Mouse (Mus musculus): ENCODE data around the gene Rac2. TPM values are rescaled to one million over a fixed set of nuclear protein-coding genes. Genes with fewer than 3 reads are reported as not detected.

Gene Rac2
- polyA plus RNA-seq, 1 experiment: 136 TPM

GRCm38 (mm10) chr15:78595468-78595867 lies 22.9 kb upstream of the Rac2 start:
- Histone ChIP-seq H3K27ac (ENCODE audit: insufficient read depth, low read depth, low read length) (no peak overlapping the region), H3K4me3 (ENCODE audit: low read depth, low read length) (no peak overlapping the region), H3K27me3 (ENCODE audit: control insufficient read depth, insufficient read depth, low read length) (no peaks in the 10 kb centered on the region), H3K36me3 (ENCODE audit: control insufficient read depth, insufficient read depth, low read length) (no peaks in the 10 kb centered on the region), H3K4me1 (ENCODE audit: control insufficient read depth, insufficient read depth, insufficient read length, low read length) (peaks cover 9% of the 10 kb centered on the region)
- no peak for TF ChIP-seq POLR2A (IDR thresholded peaks at IDR 0.05; ENCODE audit: low read depth, low read length)
- TF ChIP-seq CTCF (IDR thresholded peaks at IDR 0.05; ENCODE audit: extremely low read depth, insufficient read length, insufficient replicate concordance, low read depth, low read length): peak; percentile 35; the same call in 1 of the 2 replicates
- 64% methylated on average over 5 of the region's 5 CpGs for WGBS

- Histone ChIP-seq H3K36me3 (ENCODE audit: control insufficient read depth, insufficient read depth, low read length) (no peaks in the 10 kb centered on the region), H3K27me3 (ENCODE audit: control insufficient read depth, insufficient read depth, low read length) (no peaks in the 10 kb centered on the region), H3K4me1 (ENCODE audit: control insufficient read depth, insufficient read depth, insufficient read length, low read length) (peaks cover 9% of the 10 kb centered on the region), H3K27ac (ENCODE audit: insufficient read depth, low read depth, low read length) (no peak overlapping the region), H3K4me3 (ENCODE audit: low read depth, low read length) (no peak overlapping the region)
- TF ChIP-seq POLR2A (IDR thresholded peaks at IDR 0.05; ENCODE audit: low read depth, low read length) (no peak), CTCF (IDR thresholded peaks at IDR 0.05; ENCODE audit: extremely low read depth, insufficient read length, insufficient replicate concordance, low read depth, low read length) (no peak)
- 58% methylated on average over 2 of the region's 2 CpGs for WGBS
These were observed 22.2 kb upstream of the Rac2 start for GRCm38 (mm10) chr15:78594831-78595230.

GRCm38 (mm10) chr15:78593896-78594425 lies 21.4 kb upstream of the Rac2 start:
- Histone ChIP-seq H3K4me3 (ENCODE audit: low read depth, low read length) (no peak overlapping the region), H3K27me3 (ENCODE audit: control insufficient read depth, insufficient read depth, low read length) (no peaks in the 10 kb centered on the region), H3K36me3 (ENCODE audit: control insufficient read depth, insufficient read depth, low read length) (no peaks in the 10 kb centered on the region), H3K4me1 (ENCODE audit: control insufficient read depth, insufficient read depth, insufficient read length, low read length) (peaks cover 13% of the 10 kb centered on the region), H3K27ac (ENCODE audit: insufficient read depth, low read depth, low read length) (no peak overlapping the region)
- TF ChIP-seq POLR2A (IDR thresholded peaks at IDR 0.05; ENCODE audit: low read depth, low read length) (no peak), CTCF (IDR thresholded peaks at IDR 0.05; ENCODE audit: extremely low read depth, insufficient read length, insufficient replicate concordance, low read depth, low read length) (no peak)
- WGBS: 80% methylated on average over 7 of the region's 7 CpGs

- H3K4me1 ChIP-seq (ENCODE audit: control insufficient read depth, insufficient read depth, insufficient read length, low read length): peaks cover 12% of the 10 kb centered on the region; the same call in 1 of the 2 replicates
- TF ChIP-seq POLR2A (IDR thresholded peaks at IDR 0.05; ENCODE audit: low read depth, low read length): no peak
- WGBS: 75% methylated on average over 14 of the region's 14 CpGs
These were observed 19.9 kb upstream of the Rac2 start for GRCm38 (mm10) chr15:78592452-78592968.

GRCm38 (mm10) chr15:78591680-78592451 lies 19.3 kb upstream of the Rac2 start:
- Histone ChIP-seq H3K36me3 (ENCODE audit: control insufficient read depth, insufficient read depth, low read length) (no peaks in the 10 kb centered on the region), H3K4me1 (ENCODE audit: control insufficient read depth, insufficient read depth, insufficient read length, low read length) (peaks cover 12% of the 10 kb centered on the region; the same call in 1 of the 2 replicates), H3K4me3 (ENCODE audit: low read depth, low read length) (no peak overlapping the region), H3K27me3 (ENCODE audit: control insufficient read depth, insufficient read depth, low read length) (no peaks in the 10 kb centered on the region), H3K27ac (ENCODE audit: insufficient read depth, low read depth, low read length) (peak overlapping the region; percentile 3; the same call in 1 of the 2 replicates)
- TF ChIP-seq CTCF (IDR thresholded peaks at IDR 0.05; ENCODE audit: extremely low read depth, insufficient read length, insufficient replicate concordance, low read depth, low read length) (no peak), POLR2A (IDR thresholded peaks at IDR 0.05; ENCODE audit: low read depth, low read length) (no peak)
- 52% methylated on average over 15 of the region's 15 CpGs for WGBS

More at GRCm38 (mm10) chr15:78592452-78592968, 19.9 kb upstream of the Rac2 start:
- H3K36me3 ChIP-seq (ENCODE audit: control insufficient read depth, insufficient read depth, low read length): no peaks in the 10 kb centered on the region
- no peaks in the 10 kb centered on the region for H3K27me3 ChIP-seq (ENCODE audit: control insufficient read depth, insufficient read depth, low read length)
- no peak overlapping the region for H3K27ac ChIP-seq (ENCODE audit: insufficient read depth, low read depth, low read length)
- H3K4me3 ChIP-seq (ENCODE audit: low read depth, low read length): no peak overlapping the region

GRCm38 (mm10) chr15:78590785-78591184 lies 18.2 kb upstream of the Rac2 start:
- Histone ChIP-seq H3K27me3 (ENCODE audit: control insufficient read depth, insufficient read depth, low read length) (no peaks in the 10 kb centered on the region), H3K4me1 (ENCODE audit: control insufficient read depth, insufficient read depth, insufficient read length, low read length) (peaks cover 12% of the 10 kb centered on the region; the same call in 1 of the 2 replicates), H3K4me3 (ENCODE audit: low read depth, low read length) (no peak overlapping the region), H3K36me3 (ENCODE audit: control insufficient read depth, insufficient read depth, low read length) (no peaks in the 10 kb centered on the region), H3K27ac (ENCODE audit: insufficient read depth, low read depth, low read length) (no peak overlapping the region)
- TF ChIP-seq POLR2A (IDR thresholded peaks at IDR 0.05; ENCODE audit: low read depth, low read length): no peak
- peak; percentile 8; the same call in 1 of the 2 replicates for TF ChIP-seq CTCF (IDR thresholded peaks at IDR 0.05; ENCODE audit: extremely low read depth, insufficient read length, insufficient replicate concordance, low read depth, low read length)
- 74% methylated on average over 6 of the region's 6 CpGs for WGBS

- TF ChIP-seq POLR2A (IDR thresholded peaks at IDR 0.05; ENCODE audit: low read depth, low read length) (no peak), CTCF (IDR thresholded peaks at IDR 0.05; ENCODE audit: extremely low read depth, insufficient read length, insufficient replicate concordance, low read depth, low read length) (no peak)
- no peaks in the 10 kb centered on the region for H3K27me3 ChIP-seq (ENCODE audit: control insufficient read depth, insufficient read depth, low read length)
- 62% methylated on average over 6 of the region's 6 CpGs for WGBS
- H3K4me1 ChIP-seq (ENCODE audit: control insufficient read depth, insufficient read depth, insufficient read length, low read length): peaks cover 10% of the 10 kb centered on the region; the same call in 1 of the 2 replicates
- no peaks in the 10 kb centered on the region for H3K36me3 ChIP-seq (ENCODE audit: control insufficient read depth, insufficient read depth, low read length)
- H3K4me3 ChIP-seq (ENCODE audit: low read depth, low read length): no peak overlapping the region
- H3K27ac ChIP-seq (ENCODE audit: insufficient read depth, low read depth, low read length): no peak overlapping the region
These were observed 17.4 kb upstream of the Rac2 start for GRCm38 (mm10) chr15:78589936-78590335.
